Mouse (Mus musculus) spleen, adult 18-20 months (tissue): ENCODE data around the gene Usp29.
"Not testable (repeated sequence)": the region's sequence is repeated elsewhere in the genome, so short reads cannot be mapped to it uniquely, and the experiment has no call there.

Experiments used
- DNase-seq, 2 experiments: peaks; one replicate each; pipeline ENCODE4 v3.0.0; 2022; ENCODE audit warnings: mixed read lengths in 2 of 2

The Usp29 gene

DNA sequence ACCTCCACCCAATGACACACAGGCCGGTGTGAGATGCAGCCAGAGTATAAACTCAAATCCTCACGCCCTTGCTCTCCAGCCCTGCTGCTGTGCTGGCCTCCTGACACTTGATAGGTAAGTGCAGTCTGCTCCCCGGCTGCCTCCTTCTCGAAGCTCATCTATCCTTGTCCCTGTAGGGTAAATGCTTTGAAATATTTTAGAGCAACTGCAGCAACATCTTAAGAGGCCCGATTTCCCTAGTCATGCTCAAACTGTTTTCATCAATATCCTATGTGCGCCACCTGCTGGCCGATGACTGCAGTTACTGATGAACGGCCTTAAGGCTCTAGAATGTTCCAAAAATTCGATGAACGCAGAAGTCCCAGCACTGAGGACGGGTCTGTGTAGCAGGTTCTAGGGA lies 206.7 kb downstream of the Usp29 start:
- DNase-seq, result peak; percentile 9 to 59

DNA sequence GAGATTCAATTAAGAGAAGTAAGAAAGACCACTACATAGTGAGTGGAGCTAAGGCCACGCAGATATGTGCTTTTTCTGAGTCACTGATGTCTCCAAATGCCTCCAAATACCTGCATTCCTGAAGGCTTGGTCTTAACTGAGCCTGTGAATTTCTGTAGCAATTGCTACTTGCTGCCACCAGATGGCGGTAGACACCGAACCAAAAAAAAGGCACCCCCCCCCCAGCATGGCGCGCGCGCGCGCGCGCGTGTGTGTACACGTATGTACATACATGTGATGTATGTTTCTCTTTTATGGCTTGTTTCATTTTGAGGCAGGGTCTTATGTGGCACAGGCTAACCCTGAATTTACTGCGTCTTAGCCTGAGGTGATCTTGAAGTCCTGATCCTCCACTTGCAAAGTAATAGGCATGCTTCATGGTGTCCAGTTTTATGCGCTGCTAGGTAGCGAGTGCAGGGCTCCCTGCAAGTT lies 210.4 kb downstream of the Usp29 start:
- no peak for DNase-seq

DNA sequence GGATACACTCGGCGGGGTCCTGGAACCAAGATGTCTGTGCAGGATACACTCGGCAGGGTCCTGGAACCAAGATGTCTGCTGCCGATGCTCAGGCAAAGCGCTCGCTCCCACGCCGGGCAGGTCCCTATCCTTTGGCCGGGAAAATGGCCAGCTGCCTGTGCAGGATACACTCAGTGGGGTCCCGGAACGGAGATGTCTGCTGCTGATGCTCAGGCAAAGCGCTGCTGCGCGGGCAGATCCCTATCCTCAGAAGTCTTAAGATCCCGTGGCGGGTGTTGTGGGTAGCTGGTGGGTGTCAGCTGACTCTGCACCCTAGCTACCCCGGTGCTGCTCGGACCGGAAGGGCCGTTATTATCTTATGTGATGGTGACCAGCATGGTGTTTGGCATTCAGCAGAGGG lies 217.7 kb downstream of the Usp29 start:
- DNase-seq, result not testable (repeated sequence)

DNA sequence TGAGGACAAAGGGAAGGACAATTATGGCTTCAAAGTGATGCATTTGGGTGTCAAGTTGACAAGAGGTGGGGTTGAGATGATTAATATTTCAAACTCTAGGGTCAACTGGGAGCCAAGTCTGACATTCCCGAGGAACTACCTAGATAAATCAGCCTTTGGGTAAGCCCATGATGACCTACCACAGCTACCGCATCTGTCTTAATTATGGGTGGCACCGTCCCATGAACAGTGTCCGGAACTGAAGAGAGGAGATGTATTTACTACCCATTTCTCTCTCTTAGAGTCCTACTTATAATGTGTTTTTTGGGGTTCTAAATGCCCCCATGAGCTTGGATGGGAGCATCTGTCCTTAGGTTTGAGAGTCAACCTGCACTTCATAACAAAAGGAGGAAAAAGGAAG lies 226.2 kb downstream of the Usp29 start:
- no peak for DNase-seq

DNA sequence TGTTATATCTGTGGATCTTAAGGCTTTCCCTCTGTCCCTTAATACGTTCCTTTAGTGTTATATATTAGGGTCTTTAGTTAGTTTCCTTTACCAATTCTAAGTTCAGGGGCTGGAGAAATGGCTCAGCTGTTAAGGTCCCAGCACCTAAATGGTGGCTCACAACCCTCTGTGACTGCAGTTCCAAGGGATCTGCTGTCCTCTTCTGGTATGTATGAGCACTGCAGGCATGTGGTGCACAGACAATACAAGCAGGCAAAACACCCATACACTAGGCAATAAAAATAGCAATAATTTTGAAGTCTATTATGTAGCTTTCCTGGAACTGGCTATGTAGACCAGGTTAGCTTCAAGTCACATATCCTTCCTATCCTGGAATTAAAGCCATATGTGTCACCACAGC lies 228.2 kb downstream of the Usp29 start:
- DNase-seq, result no peak

DNA sequence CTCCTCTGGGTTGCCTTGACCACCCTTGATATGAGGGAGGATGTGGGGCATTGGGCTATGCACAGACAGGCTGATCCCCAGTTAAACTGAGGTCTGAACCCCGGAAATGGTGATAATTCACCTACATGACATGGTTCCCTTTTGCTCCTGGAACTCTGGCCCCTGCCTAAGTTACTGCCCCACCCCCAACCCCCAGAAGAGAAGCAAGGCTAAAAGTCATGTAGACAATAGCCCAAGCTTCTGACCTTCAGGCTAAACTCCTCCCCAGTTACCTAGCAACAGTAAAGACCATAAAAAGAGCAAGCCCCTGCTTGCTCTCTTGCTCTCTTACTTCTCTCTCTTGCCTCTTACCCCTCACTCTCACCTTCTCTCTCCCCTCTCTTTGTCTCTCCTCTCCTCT lies 243.2 kb downstream of the Usp29 start:
- no peak for DNase-seq

DNA sequence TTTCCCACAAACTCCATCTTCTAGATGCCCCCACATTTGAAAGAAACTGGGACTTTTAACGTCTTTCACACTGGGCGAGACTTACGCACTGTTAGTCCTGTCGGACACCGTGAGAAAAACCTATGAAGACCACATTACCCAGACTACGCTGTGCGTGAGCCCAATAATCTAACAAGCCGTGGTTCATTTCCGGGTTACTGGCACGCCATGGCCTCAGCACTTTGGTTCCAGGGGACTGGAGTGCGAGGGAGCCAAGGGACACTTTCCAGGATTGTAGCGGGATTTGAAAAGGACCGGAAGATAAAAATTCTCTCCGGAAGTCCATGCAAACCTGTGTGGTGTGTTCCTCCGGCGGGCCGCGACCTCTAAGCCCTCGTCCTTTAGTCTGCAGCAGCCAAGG lies 246.5 kb downstream of the Usp29 start:
- no peak for DNase-seq

DNA sequence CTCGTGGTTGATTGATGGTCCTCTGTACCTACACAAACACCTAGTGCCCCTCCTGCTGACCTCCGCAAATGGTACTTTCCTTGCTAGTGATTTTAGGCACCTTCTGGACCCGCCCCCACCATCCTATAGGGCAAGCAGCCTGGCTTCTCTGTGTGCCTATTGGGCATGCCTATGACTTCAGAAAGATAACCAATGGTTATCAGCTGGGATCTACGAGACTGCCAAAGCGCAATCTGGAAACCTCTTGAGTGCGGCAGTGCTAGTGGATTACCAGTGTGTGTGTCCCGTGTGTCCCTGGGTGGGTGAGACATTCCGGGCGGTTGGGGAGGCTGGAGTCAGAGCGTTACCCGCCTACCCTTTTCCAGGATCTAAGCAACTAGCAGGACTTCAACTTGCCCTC lies 264.9 kb downstream of the Usp29 start, which contains the start of gene Aurkc:
Gene Aurkc, plus strand, starts transcription at position 50 of the 400 bp plus-strand sequence.
- DNase-seq, result not testable (repeated sequence)

DNA sequence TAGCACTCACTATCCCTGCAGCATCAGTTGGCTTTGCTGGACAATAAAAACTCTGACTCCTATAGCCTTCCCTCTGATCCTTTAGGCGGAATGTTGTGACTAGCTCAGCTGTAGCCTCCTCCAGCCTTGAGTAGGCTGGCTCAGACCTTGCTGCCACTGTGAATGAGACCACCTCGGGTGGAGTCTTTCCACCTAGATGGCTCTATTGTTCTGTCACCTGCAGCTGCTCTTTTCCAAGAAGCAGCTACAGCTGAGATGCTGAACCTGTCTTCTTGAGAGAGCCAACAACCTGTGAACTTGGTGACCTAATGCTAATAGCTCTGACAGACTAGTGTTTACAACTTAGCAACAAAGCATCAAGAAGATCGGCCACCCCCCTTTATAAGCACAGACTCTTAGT lies 268.5 kb downstream of the Usp29 start:
- not testable (repeated sequence) for DNase-seq

DNA sequence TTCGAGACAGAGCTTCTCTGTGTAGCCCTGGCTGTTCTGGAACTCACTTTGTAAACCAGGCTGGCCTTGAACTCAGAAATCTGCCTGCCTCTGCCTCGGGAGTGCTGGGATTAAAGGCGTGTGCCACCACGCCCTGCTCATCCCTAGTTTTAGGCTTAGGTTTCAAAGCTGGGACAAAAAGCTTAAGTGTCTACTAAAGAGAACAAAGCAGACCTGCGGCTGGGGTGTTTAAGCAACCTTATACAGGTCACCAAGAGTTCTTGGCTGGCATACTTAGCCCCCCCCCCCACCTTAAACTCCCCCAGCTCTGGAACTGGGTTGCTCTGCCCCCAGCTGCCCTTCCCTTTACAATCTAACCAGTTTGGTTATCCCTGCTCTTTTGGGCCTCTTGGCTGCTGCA lies 275.1 kb downstream of the Usp29 start:
- not testable (repeated sequence) for DNase-seq
